Mouse (Mus musculus) midbrain, embryonic 15.5 days (tissue): ENCODE measurements around the gene Cbln3. TPM values are rescaled to one million over a fixed set of nuclear protein-coding genes. Genes with fewer than 3 reads are reported as not detected.

Experiments
- ATAC-seq: fragments of 200-750 bp; cut with Nextera tagmentation; replicated peaks from 2 replicates; pipeline ENCODE4 v1.8.0; 2017; ENCODE audit warnings: moderate TSS enrichment
- H3K27ac ChIP-seq: fragments of 300-500 bp; sonication (generic); 2 replicates; pipeline ENCODE4 v1.5.1; 2015; ENCODE audit warnings: mild to moderate bottlenecking, inconsistent platforms
- H3K27me3 ChIP-seq: fragments of 300-500 bp; sonication (generic); replicated peaks from 2 replicates; pipeline ENCODE4 v1.6.1; 2015; ENCODE audit warnings: inconsistent platforms
- H3K36me3 ChIP-seq: fragments of 300-500 bp; sonication (generic); replicated peaks from 2 replicates; pipeline ENCODE4 v1.6.1; 2015; ENCODE audit warnings: inconsistent platforms
- H3K4me1 ChIP-seq: fragments of 300-500 bp; sonication (generic); 2 replicates; pipeline ENCODE4 v1.6.1; 2015; ENCODE audit warnings: inconsistent platforms
- H3K4me2 ChIP-seq: fragments of 300-500 bp; sonication (generic); 2 replicates; pipeline ENCODE4 v1.6.1; 2015; ENCODE audit warnings: inconsistent platforms, mild to moderate bottlenecking, moderate library complexity
- H3K4me3 ChIP-seq: fragments of 300-500 bp; sonication (generic); 2 replicates; pipeline ENCODE4 v1.5.1; 2015; ENCODE audit warnings: mild to moderate bottlenecking, inconsistent platforms
- H3K9ac ChIP-seq: fragments of 300-500 bp; sonication (generic); 2 replicates; pipeline ENCODE4 v1.6.1; 2015; ENCODE audit warnings: mild to moderate bottlenecking, inconsistent platforms
- H3K9me3 ChIP-seq: fragments of 300-500 bp; sonication (generic); 2 replicates; pipeline ENCODE4 v1.6.1; 2016; ENCODE audit warnings: inconsistent platforms
- WGBS: fragments of 180-500 bp; shearing (Covaris S2); methylation state at CpG from one replicate; pipeline ENCODE4 v1.1.7; 2015; ENCODE audit warnings: mixed read lengths; 5-methylcytosine and 5-hydroxymethylcytosine counted together
- polyA plus RNA-seq: library from polyadenylated mRNA; unstranded; fragments of >200 nt; fragmentation: Nextera tagmentation; extraction: Ambion mirVana; gene quantifications from 2 replicates; pipeline ENCODE4 v1.2.1, GENCODE M21; 2015

Cbln3 gene
- polyA plus RNA-seq, 1 experiment from 2014 or later, result 0.19 TPM

DNA sequence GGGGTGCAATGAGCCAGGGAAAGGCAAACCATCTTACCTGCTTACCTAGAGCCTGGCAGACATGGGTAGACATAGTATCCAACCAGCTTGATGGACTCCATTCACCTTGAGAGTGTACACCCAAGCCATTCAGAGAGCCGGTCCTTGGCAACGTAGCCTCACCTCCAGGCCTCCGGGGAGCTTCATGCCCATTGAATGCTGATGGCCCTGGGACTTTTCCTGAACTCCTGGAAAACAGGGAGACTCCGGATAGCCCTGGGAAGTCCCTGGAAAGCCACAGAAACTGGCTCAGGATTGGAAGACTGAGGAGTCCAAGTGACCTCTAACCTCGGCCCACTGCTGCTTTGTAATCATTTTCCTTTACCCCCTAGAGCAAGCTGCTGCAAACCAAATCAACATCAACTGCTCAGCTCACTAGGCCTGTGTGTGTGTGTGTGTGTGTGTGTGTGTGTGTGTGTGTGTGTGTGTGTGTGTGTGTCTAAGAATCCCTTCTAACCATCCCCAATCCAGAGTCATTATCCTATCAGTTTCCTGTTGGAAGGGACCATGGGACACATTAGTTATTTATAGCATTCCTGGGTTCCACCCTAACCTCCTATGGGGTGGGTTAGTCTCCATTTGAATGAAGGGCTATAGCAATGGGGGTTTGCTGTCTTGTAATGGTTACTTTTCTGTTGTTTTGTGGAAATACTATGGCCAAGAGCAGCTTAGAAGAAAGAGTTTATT is 49.2 kb downstream of the Cbln3 start:
- H3K27ac ChIP-seq, result no peak overlapping the region
- 69% methylated on average over 5 of the region's 5 CpGs for WGBS
- no peak for ATAC-seq
- no peaks in the 10 kb centered on the region for H3K36me3 ChIP-seq
- H3K4me1 ChIP-seq, result no peaks in the 10 kb centered on the region
- no peaks in the 10 kb centered on the region for H3K9me3 ChIP-seq
- H3K9ac ChIP-seq, result no peak overlapping the region
- H3K4me2 ChIP-seq, result no peak overlapping the region
- no peak overlapping the region for H3K4me3 ChIP-seq
- H3K27me3 ChIP-seq, result no peaks in the 10 kb centered on the region

DNA sequence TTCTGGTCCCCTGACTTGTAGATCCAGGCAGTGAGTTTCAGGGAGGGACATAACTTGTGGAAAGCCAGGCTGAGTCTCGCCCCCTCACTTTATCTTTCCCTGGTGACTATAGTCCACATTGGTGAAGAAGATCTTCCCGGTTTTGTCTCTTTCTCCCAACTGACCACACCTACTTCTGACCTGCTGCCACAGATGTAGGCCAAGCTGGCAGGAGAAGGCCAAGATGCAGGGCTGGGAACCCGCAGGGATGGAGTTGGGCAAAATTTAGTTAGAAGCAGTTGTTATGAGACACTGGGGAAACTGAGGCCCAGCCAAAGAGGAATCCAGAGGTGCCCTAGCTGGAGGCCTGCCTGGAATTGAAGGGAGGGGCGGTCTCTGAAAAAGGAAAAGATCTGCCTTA is 51.1 kb downstream of the Cbln3 start:
- Histone ChIP-seq H3K36me3 (no peaks in the 10 kb centered on the region), H3K27ac (no peak overlapping the region), H3K4me2 (no peak overlapping the region), H3K9me3 (no peaks in the 10 kb centered on the region), H3K9ac (no peak overlapping the region), H3K4me3 (no peak overlapping the region), H3K27me3 (no peaks in the 10 kb centered on the region), H3K4me1 (no peaks in the 10 kb centered on the region)
- ATAC-seq, result no peak
- 92% methylated on average over 4 of the region's 4 CpGs for WGBS

DNA sequence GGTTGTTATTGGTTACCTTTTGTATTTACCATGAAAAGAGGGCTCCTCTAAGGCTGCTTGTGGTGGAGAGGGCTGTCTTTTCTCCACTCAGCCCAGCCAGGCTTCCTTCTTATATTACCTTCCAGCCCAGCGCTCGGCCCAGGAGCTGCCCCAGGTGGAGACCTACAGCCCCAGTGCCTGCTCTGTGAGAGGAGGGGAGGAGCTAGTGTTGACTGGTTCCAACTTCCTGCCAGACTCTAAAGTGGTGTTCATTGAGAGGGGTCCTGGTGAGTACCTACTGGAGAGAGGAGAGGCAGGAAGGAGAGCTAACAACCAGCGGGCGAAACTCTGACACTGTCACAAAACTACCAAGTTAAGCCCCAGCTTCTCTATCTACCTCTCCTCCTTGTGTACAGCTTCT is 53.9 kb downstream of the Cbln3 start:
- peaks cover 16% of the 10 kb centered on the region for H3K4me1 ChIP-seq
- H3K9me3 ChIP-seq, result no peaks in the 10 kb centered on the region
- no peak overlapping the region for H3K27ac ChIP-seq
- H3K4me3 ChIP-seq, result no peak overlapping the region
- 86% methylated on average over 4 of the region's 4 CpGs for WGBS
- H3K4me2 ChIP-seq, result no peak overlapping the region
- no peak overlapping the region for H3K9ac ChIP-seq
- H3K27me3 ChIP-seq, result peaks cover 4% of the 10 kb centered on the region
- no peak for ATAC-seq
- no peaks in the 10 kb centered on the region for H3K36me3 ChIP-seq

DNA sequence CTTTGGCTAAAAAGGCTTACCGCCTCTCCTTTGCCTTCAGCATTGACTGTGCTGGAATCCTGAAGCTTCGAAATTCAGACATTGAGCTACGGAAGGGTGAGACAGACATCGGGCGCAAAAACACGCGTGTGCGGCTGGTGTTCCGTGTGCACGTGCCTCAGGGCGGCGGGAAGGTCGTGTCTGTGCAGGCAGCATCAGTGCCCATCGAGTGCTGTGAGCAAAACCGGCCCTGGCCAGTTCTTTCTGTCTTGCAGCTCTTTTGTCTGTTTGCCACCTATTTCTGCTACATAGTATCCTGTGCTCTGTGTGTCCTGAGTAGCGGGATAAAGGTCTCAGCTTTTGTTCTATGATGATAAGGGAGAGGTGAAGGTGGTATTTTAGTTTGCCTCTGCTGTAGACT is 54.3 kb downstream of the Cbln3 start:
- H3K27ac ChIP-seq, result no peak overlapping the region
- no peak overlapping the region for H3K9ac ChIP-seq
- H3K4me3 ChIP-seq, result no peak overlapping the region
- no peaks in the 10 kb centered on the region for H3K36me3 ChIP-seq
- H3K4me2 ChIP-seq, result no peak overlapping the region
- peaks cover 4% of the 10 kb centered on the region for H3K27me3 ChIP-seq
- no peak for ATAC-seq
- 93% methylated on average over 16 of the region's 16 CpGs for WGBS
- no peaks in the 10 kb centered on the region for H3K9me3 ChIP-seq
- H3K4me1 ChIP-seq, result peaks cover 21% of the 10 kb centered on the region

Other genes starting within 250 kb of the Cbln3 start
- 116 and 121 TPM in 2 replicates for gene Ipo4, start 248.4 kb downstream of the Cbln3 start, polyA plus RNA-seq
- 0.79 and 1.1 TPM in 2 replicates for gene Gm49378, start 246.5 kb downstream of the Cbln3 start, polyA plus RNA-seq
- 63.0 and 65.0 TPM in 2 replicates for gene Tm9sf1, start 240.6 kb downstream of the Cbln3 start, polyA plus RNA-seq
- gene Tssk4, start 234.2 kb downstream of the Cbln3 start, polyA plus RNA-seq, result 0.41 and 0.43 TPM in 2 replicates
- 77.1 and 79.5 TPM in 2 replicates for gene Mdp1, start 223.9 kb downstream of the Cbln3 start, polyA plus RNA-seq
- gene Gmpr2, start 212.5 kb downstream of the Cbln3 start, polyA plus RNA-seq, result 42.8 and 43.1 TPM in 2 replicates
- 531 and 550 TPM in 2 replicates for gene Nedd8, start 212.3 kb downstream of the Cbln3 start, polyA plus RNA-seq
- 25.6 TPM in 2 replicates for gene Tinf2, start 202.6 kb downstream of the Cbln3 start, polyA plus RNA-seq
- gene Tgm1, start 170.5 kb downstream of the Cbln3 start, polyA plus RNA-seq, result 0.20 and 0.27 TPM in 2 replicates
- 56.7 and 61.4 TPM in 2 replicates for gene Rabggta, start 162.1 kb downstream of the Cbln3 start, polyA plus RNA-seq
- gene Dhrs1, start 138.7 kb downstream of the Cbln3 start, polyA plus RNA-seq, result 61.6 and 68.7 TPM in 2 replicates
- gene Nop9, start 138.7 kb downstream of the Cbln3 start, polyA plus RNA-seq, result 28.7 and 31.8 TPM in 2 replicates
- gene Cideb, start 125.9 kb downstream of the Cbln3 start, polyA plus RNA-seq, result 0.25 and 0.66 TPM in 2 replicates
- 0.67 and 0.70 TPM in 2 replicates for gene Ltb4r2, start 123.0 kb downstream of the Cbln3 start, polyA plus RNA-seq
- 0.41 and 0.59 TPM in 2 replicates for gene Ltb4r1, start 118.4 kb downstream of the Cbln3 start, polyA plus RNA-seq
- gene Adcy4, start 100.3 kb downstream of the Cbln3 start, polyA plus RNA-seq, result 5.7 and 6.2 TPM in 2 replicates
- gene Ripk3, start 95.5 kb downstream of the Cbln3 start, polyA plus RNA-seq, result 2.3 and 2.7 TPM in 2 replicates
- 8.4 and 10.8 TPM in 2 replicates for gene Nfatc4, start 61.2 kb downstream of the Cbln3 start, polyA plus RNA-seq
- gene Nynrin, start 30.4 kb downstream of the Cbln3 start, polyA plus RNA-seq, result 12.4 and 13.6 TPM in 2 replicates
- gene Khnyn, start 555 bp upstream of the Cbln3 start, polyA plus RNA-seq, result 10.9 and 11.4 TPM in 2 replicates
- gene Sdr39u1, start 15.9 kb upstream of the Cbln3 start, polyA plus RNA-seq, result 169 and 175 TPM in 2 replicates
- gene Cma1, start 60.3 kb upstream of the Cbln3 start, polyA plus RNA-seq, result 0.37 and 1.6 TPM in 2 replicates
- not detected in 2 replicates for gene Cma2, start 66.6 kb upstream of the Cbln3 start, polyA plus RNA-seq
- gene Mcpt1, start 133.6 kb upstream of the Cbln3 start, polyA plus RNA-seq, result not detected in 2 replicates
- not detected in 2 replicates for gene Mcpt9, start 146.1 kb upstream of the Cbln3 start, polyA plus RNA-seq
- gene Mcpt2, start 157.6 kb upstream of the Cbln3 start, polyA plus RNA-seq, result not detected in 2 replicates
- 0.15 TPM in 1 of 2 replicates, not detected in the other for gene Mcpt4, start 177.9 kb upstream of the Cbln3 start, polyA plus RNA-seq
- gene Mcpt8, start 200.9 kb upstream of the Cbln3 start, polyA plus RNA-seq, result not detected in 2 replicates
- not detected in 2 replicates for gene Ctsg, start 218.2 kb upstream of the Cbln3 start, polyA plus RNA-seq
- gene Gzme, start 236.2 kb upstream of the Cbln3 start, polyA plus RNA-seq, result not detected in 2 replicates
- not detected in 2 replicates for gene Gzmd, start 248.2 kb upstream of the Cbln3 start, polyA plus RNA-seq